Mouse (Mus musculus) lung, adult 18-20 months (tissue): ENCODE data around the gene Gm26741.

Experiments
- DNase-seq, 2 experiments: peaks; one replicate each; pipeline ENCODE4 v3.0.0; 2022; ENCODE audit warnings: mixed read lengths in 2 of 2

Gm26741 gene

GRCm38 (mm10) chr10:52391208-52391607, 32.6 kb downstream of the Gm26741 start:
- no peak for DNase-seq

- no peak for DNase-seq
Observed at GRCm38 (mm10) chr10:52396647-52397046, 38.1 kb downstream of the Gm26741 start.

GRCm38 (mm10) chr10:52398715-52399114, 40.1 kb downstream of the Gm26741 start:
- no peak for DNase-seq

- no peak for DNase-seq
Observed at GRCm38 (mm10) chr10:52399722-52400121, 41.2 kb downstream of the Gm26741 start.

GRCm38 (mm10) chr10:52405160-52405559, 46.6 kb downstream of the Gm26741 start:
- DNase-seq: no peak

- DNase-seq: no peak
Observed at GRCm38 (mm10) chr10:52407526-52407925, 49.0 kb downstream of the Gm26741 start.
